Mouse (Mus musculus): ENCODE results near the gene Gm20696.

Gm20696 gene

DNA sequence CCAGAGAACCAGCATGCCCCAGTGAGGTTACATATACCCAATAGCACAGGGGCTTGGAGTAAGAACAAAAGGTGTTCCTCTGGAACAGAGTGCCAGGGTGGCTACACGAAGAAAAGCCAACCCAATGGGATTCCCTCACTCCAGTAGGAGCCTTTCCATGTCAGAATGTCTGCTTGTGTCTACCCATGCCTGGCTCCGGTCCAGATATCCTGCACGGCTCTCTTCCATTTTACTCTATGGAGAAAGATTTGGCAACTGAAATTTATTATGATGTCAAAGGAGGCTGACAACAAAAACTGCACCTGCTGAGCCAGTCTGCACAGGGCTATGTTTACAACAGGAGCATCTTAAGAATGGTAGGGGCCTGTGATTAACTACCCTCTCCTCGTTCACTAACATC is 377.4 kb downstream of the Gm20696 start:
- ATAC-seq (ENCODE audit: low TSS enrichment), result no peak

DNA sequence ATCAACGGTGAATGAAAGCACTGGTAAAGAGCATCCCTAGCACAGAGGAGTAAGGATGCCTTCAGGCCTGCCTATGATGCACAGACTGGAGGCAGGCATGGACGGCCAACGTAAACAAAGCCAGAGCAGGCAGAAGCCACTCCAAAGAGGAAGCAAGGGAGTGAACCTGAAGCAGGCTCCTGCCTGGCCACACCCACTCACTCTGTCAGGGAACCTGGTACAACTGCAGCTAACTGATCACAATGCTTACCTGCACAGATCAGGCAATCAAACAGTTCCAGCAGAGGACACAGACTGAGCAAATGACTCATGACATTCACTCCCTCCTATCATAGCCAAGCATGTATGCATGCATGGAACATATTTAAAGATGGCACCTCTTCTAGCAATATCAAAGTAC is 381.6 kb downstream of the Gm20696 start:
- ATAC-seq (ENCODE audit: low TSS enrichment), result no peak

DNA sequence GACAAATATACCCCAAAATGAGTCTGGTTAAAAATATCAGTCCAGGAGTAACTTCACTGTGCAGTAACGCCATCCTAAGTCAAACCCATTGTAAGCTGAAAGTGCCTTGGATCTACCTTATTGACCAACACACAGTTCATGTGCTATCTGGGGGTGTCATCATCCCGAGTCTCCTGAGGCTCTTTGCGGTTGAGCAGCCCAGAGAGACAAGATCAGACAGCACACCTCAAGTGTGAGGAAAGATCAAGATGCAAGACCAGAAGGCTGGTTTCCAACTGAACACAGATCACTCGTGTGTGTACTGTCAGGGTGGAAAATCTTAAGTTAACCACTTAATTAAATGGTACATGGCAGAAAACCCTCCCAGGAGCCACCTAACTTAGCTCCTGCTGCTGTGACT is 382.6 kb downstream of the Gm20696 start:
- ATAC-seq (ENCODE audit: low TSS enrichment), result no peak

DNA sequence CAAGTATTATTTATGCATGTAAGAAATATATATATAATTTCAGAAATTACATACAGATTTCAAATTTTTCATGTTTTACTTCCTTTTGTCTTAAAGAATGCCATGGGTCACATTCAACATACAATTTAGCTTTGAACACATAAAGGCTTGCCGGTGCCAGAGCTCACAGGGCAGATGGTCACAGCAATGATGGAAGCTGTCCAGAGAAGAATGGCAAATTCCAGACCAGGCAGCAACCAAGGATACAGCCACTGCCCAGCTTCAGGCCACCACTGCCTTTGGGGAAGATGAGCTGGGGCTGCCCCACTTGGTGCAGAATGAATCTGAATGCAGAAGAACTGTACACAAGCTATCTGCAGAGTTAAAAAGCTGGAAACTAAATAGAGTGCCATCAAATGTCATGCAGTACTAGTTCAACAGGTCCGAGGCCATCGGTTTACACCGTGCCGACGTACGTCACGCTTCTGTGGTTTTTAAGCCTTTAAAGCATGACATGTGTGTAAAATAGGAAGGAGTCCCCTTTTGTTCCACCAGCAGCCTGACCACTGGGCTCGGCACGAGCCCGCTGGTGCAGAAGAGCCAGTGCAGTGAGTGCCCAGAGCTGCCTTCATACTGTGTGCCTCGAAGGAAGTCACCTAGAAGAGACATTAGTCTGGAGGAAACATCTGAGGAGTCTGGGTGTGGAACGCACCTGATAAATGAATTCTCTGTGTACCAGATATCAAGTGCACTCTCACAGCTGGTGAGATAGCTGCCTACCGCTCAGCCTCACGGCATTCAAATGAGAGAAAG is 383.5 kb downstream of the Gm20696 start:
- no peak for ATAC-seq (ENCODE audit: low TSS enrichment)

DNA sequence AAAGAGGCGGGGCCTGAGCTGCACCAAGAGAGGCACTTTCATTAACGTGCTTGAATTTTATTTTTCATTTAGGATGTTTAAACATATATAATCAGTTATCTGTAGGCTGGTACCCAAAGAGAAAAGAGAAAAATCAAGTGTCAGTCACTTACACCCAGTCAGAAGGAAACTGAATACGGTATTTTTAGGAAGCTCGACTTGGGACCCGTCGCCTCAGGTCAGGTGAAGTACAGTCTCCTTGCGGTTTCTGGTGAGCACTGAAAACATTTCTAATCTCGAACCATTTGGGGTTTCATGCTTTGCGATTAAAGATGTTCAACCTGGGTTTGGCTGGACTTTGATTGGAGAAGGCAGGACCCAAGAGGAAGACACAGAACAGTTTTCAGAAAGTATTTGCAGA is 385.2 kb downstream of the Gm20696 start:
- ATAC-seq (ENCODE audit: low TSS enrichment), result no peak

DNA sequence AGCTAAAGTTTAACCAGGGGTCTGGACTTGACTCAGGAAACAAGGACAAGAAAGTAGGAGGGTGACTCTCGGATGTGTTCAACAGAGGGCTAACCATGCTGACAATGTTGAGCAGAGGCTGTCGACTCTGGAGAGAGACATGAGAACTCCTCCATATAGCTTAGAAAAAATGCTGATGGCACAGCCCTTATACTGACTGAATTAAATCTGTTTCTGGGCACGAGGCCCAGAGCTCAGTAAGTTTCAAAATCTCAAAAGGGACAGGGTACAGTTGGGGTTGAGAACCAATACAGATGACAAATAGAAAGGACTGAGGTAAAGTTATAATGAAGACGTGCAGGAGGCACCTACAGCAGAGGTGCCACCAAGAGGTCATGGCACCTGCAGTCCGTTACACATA is 386.0 kb downstream of the Gm20696 start:
- ATAC-seq (ENCODE audit: low TSS enrichment), result peak; percentile 75

DNA sequence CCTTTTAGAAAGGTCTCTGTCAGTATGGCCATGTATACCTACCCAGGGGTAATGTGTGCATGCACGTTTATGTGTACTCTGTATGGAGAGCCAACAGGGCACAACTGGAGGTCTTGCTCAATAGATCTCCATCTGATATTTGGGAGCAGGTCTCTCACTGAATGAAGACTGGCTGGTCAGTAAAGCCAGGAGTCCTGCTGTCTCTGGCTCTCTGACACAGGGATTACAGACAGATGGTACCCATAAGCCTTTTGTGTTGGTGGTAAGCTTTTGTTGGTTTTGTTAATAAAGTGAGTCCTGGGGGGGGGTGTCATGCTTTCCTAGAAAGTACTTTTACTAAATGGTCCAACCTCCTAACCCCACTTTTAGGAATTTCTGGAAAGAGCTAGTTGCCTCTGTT is 389.3 kb downstream of the Gm20696 start:
- no peak for ATAC-seq (ENCODE audit: low TSS enrichment)

DNA sequence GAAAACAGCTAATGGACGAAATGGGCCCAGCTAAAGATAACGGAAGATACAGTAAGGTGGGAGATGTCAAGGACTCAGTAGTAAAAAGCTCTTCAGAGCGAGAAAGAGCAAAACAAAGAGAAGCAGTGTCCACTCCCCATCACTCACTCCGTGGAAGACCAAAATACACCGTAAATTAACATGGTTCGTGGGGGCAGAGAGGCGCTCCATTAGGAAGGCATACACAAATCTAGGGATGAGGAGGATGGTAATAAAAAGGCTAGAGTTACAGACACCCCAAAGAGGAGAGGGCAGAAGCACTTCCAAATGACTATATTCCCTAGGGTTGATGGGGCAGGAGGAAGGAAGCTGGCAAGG is 390.3 kb downstream of the Gm20696 start:
- no peak for ATAC-seq (ENCODE audit: low TSS enrichment)

DNA sequence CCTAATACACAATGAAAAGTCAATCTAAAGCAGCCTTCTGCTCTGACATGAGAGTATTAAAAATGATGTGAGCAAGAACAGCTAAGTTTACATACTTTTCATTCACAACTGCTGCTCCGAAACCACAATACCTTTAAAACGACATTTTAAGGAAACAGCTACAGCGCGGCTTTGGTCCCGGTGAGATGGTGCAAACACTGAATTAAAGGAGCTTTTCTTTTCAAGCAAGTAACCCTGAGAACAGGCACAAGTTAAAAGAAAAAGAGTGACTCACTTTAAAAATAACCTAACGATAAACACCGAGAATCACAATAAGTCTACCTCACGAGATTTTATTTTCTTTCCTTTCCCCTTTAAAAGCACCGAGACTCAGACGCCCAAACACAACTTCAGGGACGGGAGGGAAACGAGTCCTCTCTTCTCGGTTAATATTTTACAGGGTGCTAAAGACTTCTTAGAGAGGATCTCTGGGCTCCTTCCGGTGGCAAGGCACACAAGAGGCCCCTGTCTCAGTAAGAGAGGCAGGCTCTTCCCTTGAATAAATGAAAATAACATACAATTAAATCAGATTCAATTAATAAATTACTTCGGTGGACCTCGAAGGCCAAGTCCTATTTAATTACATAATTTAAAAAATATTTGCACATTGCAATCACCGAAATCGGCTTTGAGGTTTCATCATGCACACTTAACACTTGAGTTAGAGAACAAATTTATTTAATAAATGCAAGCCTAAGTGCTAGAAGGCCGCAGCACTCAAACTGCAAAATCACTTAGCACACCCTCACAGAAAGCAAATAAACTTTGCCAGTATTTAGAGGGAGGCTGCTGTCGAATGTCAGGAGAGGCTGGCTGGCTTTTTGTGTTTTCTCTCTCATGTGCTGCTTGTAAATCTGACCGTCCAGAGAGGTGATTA is 391.0 kb downstream of the Gm20696 start:
- ATAC-seq (ENCODE audit: low TSS enrichment), result no peak

DNA sequence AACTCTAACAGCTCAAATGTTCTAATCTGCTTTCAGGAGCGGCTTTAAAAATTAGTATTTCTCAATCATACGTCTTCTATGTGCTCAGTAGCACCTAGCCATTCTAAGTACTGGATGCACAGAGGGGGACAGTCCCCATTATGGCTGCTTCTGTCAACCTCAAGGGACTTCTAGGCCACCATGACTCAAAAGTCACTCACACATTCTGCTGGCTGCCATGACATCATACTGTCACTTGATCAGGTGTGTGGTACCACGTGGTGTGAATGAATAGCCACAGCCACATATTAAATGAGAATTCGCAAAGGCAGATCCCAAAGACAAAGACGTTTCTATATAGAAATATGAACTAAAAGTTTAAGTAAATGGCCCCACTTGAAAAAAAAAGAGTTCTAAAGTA is 391.9 kb downstream of the Gm20696 start:
- ATAC-seq (ENCODE audit: low TSS enrichment), result no peak

DNA sequence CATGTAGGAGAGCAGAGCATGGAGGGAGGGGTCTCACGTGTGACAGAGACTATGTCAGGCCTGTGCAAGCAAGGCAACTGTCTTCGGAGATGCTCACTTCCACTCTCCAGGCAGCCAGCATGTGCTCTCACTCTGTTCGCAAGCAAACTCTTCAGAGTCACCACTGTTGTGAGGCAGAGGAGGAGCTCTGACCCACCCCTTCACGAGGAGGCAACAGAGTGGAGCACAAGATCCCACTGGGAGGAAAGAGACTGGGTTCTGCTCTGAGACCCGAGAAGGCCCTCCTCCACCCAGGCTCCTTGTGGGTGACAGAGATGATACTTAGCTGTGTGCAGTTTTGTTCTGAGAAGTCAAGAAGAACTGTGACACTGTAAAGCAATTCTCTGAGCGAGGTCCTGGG is 392.4 kb downstream of the Gm20696 start:
- no peak for ATAC-seq (ENCODE audit: low TSS enrichment)

DNA sequence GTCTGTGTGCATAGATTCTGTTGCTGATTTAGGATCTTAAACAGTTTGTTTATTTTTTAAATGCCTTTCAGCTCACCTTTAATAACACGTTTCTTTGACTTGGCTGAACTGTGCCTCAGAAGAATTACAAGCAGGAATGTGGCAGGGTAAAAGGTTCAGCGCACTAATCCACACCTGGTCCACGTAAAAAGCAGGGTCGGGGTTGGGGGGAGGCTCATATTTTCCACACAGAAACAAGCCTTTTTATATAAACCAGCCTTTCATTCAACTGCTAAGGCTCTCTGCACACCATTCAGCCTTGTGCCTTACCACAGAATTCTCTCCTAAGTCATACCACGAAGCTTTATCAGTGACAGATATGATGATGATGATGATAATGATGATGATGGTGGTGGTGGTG is 393.4 kb downstream of the Gm20696 start:
- ATAC-seq (ENCODE audit: low TSS enrichment), result no peak

DNA sequence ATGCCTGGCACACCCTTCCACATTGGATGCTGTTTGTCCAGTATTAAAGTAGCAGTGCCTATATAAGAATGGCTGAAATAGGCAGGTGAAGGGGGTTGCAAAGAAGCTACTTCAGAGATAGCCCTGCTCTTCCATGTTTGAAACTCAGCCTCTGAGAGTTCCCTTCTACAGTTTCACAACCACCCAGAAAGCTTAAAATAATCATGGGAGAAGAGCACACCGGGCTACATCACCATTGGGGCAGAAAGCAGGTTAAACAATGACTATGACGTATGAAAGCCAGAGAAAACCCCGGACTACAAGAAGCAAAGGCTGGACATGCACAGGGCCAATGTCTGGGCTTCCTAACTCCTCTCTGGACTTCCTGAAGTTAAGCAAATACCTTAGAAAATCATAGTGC is 394.4 kb downstream of the Gm20696 start:
- ATAC-seq (ENCODE audit: low TSS enrichment), result no peak

DNA sequence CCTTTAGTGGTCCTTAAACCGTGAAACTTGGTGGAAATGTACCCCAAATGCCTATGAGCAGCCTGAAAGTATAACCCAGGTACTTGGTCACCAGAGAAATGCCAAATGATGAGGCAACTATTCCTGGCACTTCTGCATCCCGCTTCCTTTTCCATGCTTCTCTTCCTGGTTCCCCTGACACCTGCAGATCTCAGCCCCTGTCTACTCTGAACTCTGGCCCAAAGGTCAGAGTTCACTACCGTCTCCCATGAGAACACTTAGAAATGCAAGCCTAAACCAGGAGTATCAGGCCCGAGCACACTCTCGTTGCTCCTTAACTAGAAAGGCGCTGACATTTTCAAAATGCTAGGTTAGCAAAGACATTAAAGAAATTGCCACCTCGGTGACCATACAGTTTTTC is 394.9 kb downstream of the Gm20696 start:
- no peak for ATAC-seq (ENCODE audit: low TSS enrichment)

DNA sequence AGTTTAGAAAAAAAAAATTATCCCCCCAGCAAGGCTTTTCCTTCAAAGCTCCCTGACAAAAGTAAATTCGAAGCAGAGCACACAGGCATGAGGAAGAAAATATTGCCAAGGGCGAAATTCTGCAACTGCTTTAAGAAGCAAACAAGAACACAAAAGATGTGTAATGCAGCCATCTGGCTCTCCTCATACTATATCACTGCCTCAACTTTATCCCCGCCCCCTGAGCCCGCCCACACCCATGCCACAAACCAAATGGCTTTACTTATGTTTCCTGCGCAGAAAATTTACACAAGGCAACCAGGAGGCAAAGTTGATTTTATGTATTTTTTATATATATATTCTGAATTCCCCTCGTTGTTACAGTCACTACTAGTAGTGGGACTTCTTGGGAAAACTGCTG is 396.7 kb downstream of the Gm20696 start:
- peak; percentile 62 for ATAC-seq (ENCODE audit: low TSS enrichment)

DNA sequence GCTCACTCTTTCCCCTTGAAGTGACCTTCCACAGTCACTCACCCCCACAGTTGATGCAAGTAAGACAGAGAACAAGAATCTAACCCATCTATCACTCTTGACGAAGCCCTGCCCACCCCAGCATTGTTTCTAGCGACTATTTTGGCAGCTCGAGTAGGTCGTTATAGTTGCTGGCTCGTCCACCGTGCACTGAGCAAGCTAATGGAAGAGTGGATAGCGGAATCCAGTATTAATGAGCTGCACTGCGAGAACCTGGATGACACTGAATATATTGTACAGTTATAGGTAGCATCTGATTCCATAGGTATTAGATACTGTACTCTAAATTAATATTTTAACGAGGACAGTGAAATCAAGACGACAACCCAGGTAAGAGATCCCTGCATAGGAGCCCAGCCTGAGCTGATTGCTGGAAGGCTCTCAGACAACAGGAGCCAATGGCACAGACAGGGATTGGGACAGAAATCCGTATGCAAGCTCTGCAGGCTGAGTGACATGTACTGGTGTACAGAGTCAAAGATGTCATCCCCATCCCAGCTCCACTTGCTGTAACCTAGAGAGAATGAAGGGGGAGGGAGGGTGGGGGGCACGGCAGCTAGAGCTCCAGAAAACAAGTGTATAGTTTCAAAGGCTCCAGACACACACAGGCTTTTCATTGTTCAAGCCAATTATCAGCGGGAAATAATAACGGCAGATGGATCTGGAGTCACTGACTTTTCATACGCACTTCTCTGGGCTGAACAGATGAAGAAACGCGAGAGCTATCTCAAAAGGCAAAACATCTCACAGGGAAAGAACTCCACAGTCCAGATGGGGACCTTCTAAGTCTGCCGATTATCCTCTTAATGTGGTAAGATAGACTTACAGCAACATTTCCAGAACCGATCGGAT is 398.2 kb downstream of the Gm20696 start:
- ATAC-seq (ENCODE audit: low TSS enrichment), result no peak

DNA sequence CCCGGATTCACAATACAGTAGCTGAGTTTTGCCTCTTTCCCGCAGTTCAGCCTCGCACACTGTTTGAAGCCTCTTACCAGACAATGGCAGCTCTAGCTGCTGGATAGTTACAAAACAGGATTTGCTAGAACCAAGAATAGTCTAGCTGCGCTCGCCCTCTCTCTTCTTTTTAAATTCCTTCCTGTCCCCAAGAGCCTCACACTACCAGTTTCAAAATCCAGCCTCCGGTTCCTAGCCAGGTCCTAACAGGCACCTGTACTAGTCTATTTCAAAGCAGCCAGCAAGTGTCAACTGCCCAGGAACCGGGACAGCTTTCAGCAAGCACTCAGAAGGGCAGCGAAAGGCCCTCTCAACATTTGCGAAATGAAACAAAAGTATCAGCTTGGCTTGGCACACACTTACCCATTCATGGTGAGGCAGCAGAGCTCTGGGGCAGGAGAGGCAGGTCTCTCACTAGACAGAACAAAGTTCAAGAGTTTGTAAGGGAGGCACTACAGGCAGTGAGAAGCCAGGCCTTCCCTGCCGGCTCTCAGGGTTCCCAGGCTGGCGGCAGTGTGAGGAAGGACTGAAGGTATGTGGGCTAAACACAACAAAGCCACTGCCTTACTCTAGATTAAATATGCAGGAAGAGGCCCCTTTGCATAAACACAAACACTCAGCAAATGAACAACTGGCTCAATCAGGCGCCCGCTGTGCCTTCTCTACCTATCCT is 400.5 kb downstream of the Gm20696 start:
- ATAC-seq (ENCODE audit: low TSS enrichment), result peak; percentile 83

DNA sequence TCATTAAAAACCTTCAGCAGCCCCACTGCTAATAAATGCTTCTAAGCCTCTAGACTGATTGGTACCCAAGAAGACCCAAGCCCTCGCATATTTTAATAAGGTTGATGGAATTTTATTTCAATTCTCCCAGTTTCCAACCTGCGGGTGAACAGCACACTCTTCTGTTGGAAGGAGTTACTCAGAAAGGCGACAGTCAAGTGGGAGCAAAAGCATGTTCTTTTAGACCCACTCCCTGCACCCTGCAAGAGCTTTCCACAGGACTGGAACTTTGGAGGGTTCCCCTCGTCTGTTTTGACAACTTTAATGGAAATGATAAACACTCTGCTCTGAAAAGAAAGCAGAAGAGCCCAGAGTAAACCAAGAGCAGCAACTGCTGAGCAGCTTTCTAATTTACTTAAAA is 401.4 kb downstream of the Gm20696 start:
- ATAC-seq (ENCODE audit: low TSS enrichment), result no peak

DNA sequence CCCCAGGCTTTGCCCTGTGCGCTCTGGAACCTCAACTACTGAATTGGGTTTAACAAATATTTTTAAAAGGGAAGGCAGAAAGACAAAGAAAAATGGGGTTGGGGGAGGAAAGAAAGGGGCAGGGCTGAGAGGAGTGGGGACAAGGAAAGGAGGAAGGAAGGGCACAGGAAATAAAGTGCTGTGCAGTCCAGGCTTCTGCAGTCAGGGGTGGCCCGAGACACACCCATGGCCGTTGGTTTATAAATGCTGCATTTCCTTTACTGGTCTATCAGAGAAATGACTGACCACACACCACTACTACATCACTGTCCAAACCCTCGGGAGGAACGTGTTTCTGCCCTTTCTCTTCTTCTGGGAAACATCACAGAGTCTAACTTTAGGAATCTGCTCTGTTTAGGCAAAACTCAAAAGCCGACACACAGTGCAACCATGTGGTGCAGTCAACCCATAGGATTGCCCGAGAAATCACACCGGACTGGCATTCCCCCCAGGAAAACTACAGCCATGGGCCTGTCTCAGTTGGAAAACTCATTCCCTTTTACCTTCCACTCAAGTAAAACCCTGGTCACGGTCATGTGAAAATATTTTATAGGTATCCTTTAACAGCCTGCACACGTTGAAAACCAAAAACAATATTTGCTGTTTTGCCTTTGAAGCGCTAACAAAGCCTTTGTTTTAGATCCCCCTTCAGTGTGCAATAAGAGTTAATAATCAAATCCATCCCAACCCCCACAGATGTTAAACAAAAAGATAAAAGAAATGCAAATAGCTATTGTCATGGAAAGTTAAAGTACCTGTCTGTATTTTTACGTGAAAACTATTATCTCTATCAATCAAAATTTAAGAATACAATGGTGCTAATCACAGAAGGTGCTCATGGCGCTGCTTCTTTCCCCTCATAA is 402.2 kb downstream of the Gm20696 start:
- no peak for ATAC-seq (ENCODE audit: low TSS enrichment)

DNA sequence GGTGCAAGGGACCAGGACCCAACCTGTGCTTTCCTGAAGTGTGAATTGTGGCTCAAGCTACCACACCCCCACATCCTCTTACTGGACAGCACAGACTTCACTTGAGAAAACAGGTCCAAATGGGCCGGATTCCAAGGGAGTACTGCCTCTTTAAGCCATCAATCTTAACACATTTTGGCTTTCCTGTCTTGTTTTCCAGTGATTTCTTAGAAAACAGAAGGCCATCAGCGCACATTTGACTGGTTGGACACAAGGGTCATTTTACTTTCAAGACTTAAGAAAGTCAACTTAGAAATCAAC is 402.8 kb downstream of the Gm20696 start:
- no peak for ATAC-seq (ENCODE audit: low TSS enrichment)
